Mouse (Mus musculus) neural tube, embryonic 14.5 days (tissue): ENCODE results near the gene Trim7. TPM values are rescaled to one million over a fixed set of nuclear protein-coding genes. Genes with fewer than 3 reads are reported as not detected.

Source experiments
- ATAC-seq: fragments of 200-750 bp; cut with Nextera tagmentation; 2 replicates; pipeline ENCODE4 v1.8.0; 2017; ENCODE audit warnings: low read depth, mild to moderate bottlenecking, moderate TSS enrichment, moderate library complexity
- H3K27ac ChIP-seq: fragments of 300-500 bp; sonication (generic); 2 replicates; pipeline ENCODE4 v1.5.1; 2014; ENCODE audit warnings: low read depth, mild to moderate bottlenecking, control low read depth, low read length, moderate library complexity, mixed read lengths
- H3K27me3 ChIP-seq: fragments of 300-500 bp; sonication (generic); 2 replicates; pipeline ENCODE4 v1.6.1; 2014; ENCODE audit warnings: low read length; ENCODE audit not compliant: control insufficient read depth, insufficient read depth
- H3K36me3 ChIP-seq: fragments of 300-500 bp; sonication (generic); 2 replicates; pipeline ENCODE4 v1.6.1; 2014; ENCODE audit warnings: low read length, mixed read lengths; ENCODE audit not compliant: control insufficient read depth, insufficient read depth
- H3K4me1 ChIP-seq: fragments of 300-500 bp; sonication (generic); 2 replicates; pipeline ENCODE4 v1.6.1; 2014; ENCODE audit warnings: low read length; ENCODE audit not compliant: control insufficient read depth, insufficient read depth
- H3K4me2 ChIP-seq: fragments of 300-500 bp; sonication (generic); 2 replicates; pipeline ENCODE4 v1.6.1; 2014; ENCODE audit warnings: mild to moderate bottlenecking, low read depth, low read length, control low read depth
- H3K4me3 ChIP-seq: fragments of 300-500 bp; sonication (generic); 2 replicates; pipeline ENCODE4 v1.5.1; 2014; ENCODE audit warnings: low read depth, low read length, control low read depth, mixed read lengths
- H3K9ac ChIP-seq: fragments of 300-500 bp; sonication (generic); replicated peaks from 2 replicates; pipeline ENCODE4 v1.6.1; 2014; ENCODE audit warnings: low read depth, mild to moderate bottlenecking, control low read depth, low read length, mixed read lengths
- H3K9me3 ChIP-seq: fragments of 300-500 bp; sonication (generic); 2 replicates; pipeline ENCODE4 v1.6.1; 2016; ENCODE audit warnings: low read length; ENCODE audit not compliant: control insufficient read depth
- WGBS: fragments of 180-500 bp; shearing (Covaris S2); extraction: QIAGEN DNeasy Blood & Tissue Kit; methylation state at CpG from one replicate; pipeline ENCODE4 v1.1.7; 2014; 5-methylcytosine and 5-hydroxymethylcytosine counted together
- polyA plus RNA-seq: library from polyadenylated mRNA; unstranded; fragments of >200 nt; fragmentation: Nextera tagmentation; extraction: Ambion mirVana; gene quantifications from 2 replicates; pipeline ENCODE4 v1.2.1, GENCODE M21; 2014

Gene Trim7
- polyA plus RNA-seq, 1 experiment from 2014 or later = 2.0 TPM

DNA sequence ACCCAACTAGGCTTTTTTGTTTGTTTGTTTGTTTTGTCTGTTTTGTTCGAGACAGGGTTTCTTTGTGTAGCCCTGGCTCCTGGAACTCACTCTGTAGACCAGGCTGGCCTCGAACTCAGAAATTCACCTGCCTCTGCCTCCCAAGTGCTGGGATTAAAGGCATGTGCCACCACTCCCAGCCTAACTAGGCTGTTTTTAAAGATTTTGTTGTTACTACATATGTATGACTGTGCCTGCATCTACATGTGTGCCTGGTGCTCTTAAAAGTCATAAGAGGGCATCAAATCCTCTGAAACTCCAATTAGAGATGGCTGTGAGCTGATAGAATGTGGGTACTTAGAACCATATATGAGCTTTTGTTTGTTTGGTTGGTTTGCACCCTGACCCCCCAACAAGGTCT lies 5.3 kb downstream of the Trim7 start:
- WGBS = 70% methylated on average over 2 of the region's 2 CpGs
- H3K36me3 ChIP-seq = no peaks in the 10 kb centered on the region
- ATAC-seq = no peak

DNA sequence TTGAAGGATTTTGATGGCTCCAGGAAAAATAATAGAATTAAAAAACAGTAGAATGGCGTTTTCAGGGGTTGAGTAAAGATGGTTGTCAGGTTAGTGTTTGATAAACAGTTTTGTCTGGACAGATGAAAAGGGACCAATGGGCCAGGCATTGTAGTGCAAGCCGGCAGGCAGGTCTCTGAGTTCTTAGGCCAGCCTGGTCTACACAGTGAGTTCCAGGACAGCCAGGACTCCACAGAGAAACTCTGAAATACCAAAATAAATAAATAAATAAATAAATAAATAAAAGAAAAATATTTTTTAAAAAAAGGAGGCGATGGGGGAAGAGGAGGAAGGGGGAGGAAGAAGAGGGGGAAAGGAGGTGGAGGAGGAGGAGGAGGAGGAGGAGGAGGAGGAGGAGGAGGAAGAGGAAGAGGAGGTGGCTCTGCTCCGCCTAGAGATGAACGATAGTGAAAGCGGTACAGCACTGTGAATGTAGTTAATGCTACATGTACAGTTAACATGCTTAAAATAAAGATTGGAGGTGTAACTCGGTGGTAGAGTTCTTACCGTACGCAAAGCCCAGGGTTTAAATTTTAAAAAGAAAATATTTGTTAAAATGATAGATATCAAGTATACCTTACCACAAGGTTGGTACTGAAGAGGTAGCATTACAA lies 7.3 kb downstream of the Trim7 start:
- no peaks in the 10 kb centered on the region for H3K36me3 ChIP-seq
- no peaks in the 10 kb centered on the region for H3K9me3 ChIP-seq
- peaks cover 2% of the 10 kb centered on the region; the same call in 1 of the 2 replicates for H3K27me3 ChIP-seq
- H3K9ac ChIP-seq = no peak overlapping the region
- ATAC-seq = peak; percentile 4; the same call in 1 of the 2 replicates
- H3K4me3 ChIP-seq = peak overlapping the region; percentile 53
- no peak overlapping the region for H3K27ac ChIP-seq
- H3K4me1 ChIP-seq = no peaks in the 10 kb centered on the region
- WGBS = 44% methylated on average over 8 of the region's 9 CpGs
- peak overlapping the region; percentile 48 for H3K4me2 ChIP-seq

More for the DNA sequence above, 5.3 kb downstream of the Trim7 start:
- Histone ChIP-seq H3K27me3 (no peaks in the 10 kb centered on the region), H3K4me1 (peaks cover 3% of the 10 kb centered on the region; the same call in 1 of the 2 replicates), H3K9me3 (no peaks in the 10 kb centered on the region), H3K9ac (no peak overlapping the region), H3K27ac (no peak overlapping the region), H3K4me2 (no peak overlapping the region), H3K4me3 (no peak overlapping the region)

DNA sequence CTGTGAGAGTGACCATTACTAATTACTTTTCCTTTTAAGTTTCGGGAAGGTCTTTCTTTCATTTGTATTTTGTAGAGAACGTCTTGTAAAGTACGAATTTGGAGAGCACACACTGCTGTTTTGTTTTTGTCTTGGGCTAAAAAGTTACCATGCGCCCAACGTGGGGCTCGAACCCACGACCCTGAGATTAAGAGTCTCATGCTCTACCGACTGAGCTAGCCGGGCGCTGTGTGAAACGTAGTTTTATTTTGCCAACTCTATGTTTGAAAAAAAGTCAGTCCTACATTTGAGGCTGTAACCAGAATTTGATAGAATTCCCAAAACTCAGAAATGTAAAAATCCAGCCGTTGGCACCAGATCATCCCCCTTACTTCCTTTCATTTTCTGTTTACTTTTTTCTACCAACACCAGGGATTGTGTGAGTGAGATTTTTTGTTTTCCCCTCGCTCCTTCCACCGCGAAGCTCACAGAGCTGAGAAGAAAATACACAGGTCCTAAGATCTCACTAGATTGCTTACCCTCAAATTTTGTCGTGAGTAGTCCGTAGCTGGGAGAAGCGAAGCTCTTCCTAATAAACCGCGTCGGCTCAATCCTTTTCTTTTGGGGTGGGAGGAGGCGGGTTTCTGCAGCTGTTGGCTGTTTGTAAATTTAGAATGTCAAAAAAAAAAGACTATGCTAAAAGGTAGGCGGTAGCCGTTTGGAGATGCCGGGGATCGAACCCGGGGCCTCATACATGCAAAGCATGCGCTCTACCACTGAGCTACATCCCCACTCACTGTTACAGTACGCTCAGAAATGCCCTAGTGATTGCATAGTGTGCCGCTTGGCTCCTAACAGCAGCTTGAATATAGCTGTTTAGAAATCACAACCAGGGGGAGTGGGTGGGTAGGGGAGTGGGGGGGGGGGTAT lies 8.0 kb downstream of the Trim7 start:
- H3K27ac ChIP-seq = peak overlapping the region; percentile 35; the same call in 1 of the 2 replicates
- H3K4me2 ChIP-seq = peak overlapping the region; percentile 48
- WGBS = under 1% methylated on average over 30 of the region's 30 CpGs
- peak; percentile 92 for ATAC-seq
- H3K9me3 ChIP-seq = no peaks in the 10 kb centered on the region
- no peaks in the 10 kb centered on the region for H3K36me3 ChIP-seq
- H3K27me3 ChIP-seq = peaks cover 2% of the 10 kb centered on the region; the same call in 1 of the 2 replicates
- peak overlapping the region; percentile 57 for H3K9ac ChIP-seq
- peak overlapping the region; percentile 53 for H3K4me3 ChIP-seq
- no peaks in the 10 kb centered on the region for H3K4me1 ChIP-seq

DNA sequence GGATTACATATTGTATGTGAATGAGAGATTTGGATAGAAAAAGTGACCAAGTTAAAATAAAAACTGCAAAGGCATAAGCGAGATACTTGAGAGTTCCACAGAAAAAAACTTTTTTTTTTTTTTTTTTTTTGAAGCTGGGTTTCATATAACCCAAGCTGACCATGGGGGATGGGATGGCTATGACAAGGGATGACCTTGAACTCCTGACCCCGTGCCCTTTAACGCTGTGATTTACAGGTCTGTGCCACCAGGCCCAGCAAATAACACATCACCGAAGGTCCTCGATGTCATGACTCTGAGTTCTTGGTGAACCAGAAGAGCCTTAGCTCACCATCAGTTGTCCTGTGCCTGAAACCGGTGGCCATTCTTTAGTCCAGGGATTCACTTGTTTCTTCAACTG lies 10.0 kb downstream of the Trim7 start:
- H3K27ac ChIP-seq = no peak overlapping the region
- no peaks in the 10 kb centered on the region for H3K4me1 ChIP-seq
- no peak overlapping the region for H3K4me2 ChIP-seq
- no peak for ATAC-seq
- H3K27me3 ChIP-seq = peaks cover 2% of the 10 kb centered on the region; the same call in 1 of the 2 replicates
- 79% methylated on average over 6 of the region's 6 CpGs for WGBS
- H3K36me3 ChIP-seq = no peaks in the 10 kb centered on the region
- no peaks in the 10 kb centered on the region for H3K9me3 ChIP-seq
- no peak overlapping the region for H3K9ac ChIP-seq
- H3K4me3 ChIP-seq = no peak overlapping the region

DNA sequence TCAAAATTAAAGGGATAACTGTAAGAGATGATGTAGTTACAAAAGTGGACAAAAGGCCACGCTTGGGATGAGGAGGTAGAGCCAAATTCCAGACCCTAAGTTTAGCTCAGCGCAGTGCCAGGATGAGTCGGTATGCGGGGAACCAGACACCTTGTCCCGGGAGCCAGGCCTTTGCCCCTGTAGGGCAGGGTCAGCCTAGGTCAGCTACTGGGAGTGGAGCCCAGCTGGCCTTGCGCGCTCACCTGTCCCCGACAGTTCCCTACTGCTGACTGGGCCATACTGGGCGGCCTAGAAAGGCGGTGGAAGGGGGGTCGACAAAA lies 11.0 kb downstream of the Trim7 start:
- no peak for ATAC-seq
- H3K4me1 ChIP-seq = no peaks in the 10 kb centered on the region
- peak overlapping the region; percentile 65 for H3K4me2 ChIP-seq
- H3K27me3 ChIP-seq = peaks cover 2% of the 10 kb centered on the region; the same call in 1 of the 2 replicates
- WGBS = 9% methylated on average over 11 of the region's 11 CpGs
- H3K36me3 ChIP-seq = no peaks in the 10 kb centered on the region
- H3K9me3 ChIP-seq = no peaks in the 10 kb centered on the region
- H3K4me3 ChIP-seq = peak overlapping the region; percentile 81
- peak overlapping the region; percentile 48; the same call in 1 of the 2 replicates for H3K27ac ChIP-seq
- peak overlapping the region; percentile 71 for H3K9ac ChIP-seq

DNA sequence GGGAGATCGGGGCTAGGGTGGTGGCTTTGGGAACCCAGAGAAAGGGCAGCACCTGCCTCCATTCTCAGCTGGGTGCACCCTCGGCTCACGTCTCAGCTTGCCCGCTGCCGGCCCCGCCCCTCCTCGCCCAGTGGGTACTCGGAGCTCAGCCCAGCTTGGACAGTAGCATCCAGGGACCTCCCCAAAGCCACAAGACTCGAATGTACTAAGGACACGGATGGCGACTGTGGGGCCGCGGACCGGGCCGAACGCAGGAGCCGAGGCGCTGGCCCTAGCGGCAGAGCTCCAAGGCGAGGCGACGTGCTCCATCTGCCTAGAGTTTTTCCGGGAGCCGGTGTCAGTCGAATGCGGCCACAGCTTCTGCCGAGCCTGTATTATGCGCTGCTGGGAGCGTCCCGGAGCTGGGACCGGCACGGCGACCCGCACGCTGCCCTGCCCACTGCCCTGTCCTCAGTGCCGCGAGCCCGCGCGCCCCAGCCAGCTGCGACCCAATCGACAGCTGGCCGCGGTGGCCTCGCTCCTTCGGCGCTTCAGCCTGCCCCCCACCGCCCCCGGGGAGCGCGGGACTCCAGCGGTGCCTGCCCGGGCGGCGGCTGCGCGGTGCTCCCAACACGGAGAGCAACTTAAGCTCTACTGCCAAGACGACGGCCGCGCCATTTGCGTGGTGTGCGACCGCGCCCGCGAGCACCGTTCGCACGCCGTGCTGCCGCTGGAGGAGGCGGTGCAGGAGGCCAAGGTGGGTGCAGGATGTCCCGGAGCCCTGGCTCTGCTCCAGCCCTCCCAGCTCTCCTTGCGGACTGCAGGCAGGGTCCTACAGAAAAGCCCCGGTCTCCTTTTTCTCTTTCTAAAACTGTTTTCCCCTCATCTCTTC lies 11.6 kb downstream of the Trim7 start:
- Histone ChIP-seq H3K4me2 (peak overlapping the region; percentile 65), H3K4me1 (no peaks in the 10 kb centered on the region), H3K9me3 (no peaks in the 10 kb centered on the region), H3K27me3 (peaks cover 2% of the 10 kb centered on the region; the same call in 1 of the 2 replicates), H3K4me3 (peak overlapping the region; percentile 81), H3K9ac (peak overlapping the region; percentile 71), H3K36me3 (no peaks in the 10 kb centered on the region), H3K27ac (peak overlapping the region; percentile 48)
- WGBS = under 1% methylated on average over 72 of the region's 77 CpGs
- ATAC-seq = peak; percentile 25

DNA sequence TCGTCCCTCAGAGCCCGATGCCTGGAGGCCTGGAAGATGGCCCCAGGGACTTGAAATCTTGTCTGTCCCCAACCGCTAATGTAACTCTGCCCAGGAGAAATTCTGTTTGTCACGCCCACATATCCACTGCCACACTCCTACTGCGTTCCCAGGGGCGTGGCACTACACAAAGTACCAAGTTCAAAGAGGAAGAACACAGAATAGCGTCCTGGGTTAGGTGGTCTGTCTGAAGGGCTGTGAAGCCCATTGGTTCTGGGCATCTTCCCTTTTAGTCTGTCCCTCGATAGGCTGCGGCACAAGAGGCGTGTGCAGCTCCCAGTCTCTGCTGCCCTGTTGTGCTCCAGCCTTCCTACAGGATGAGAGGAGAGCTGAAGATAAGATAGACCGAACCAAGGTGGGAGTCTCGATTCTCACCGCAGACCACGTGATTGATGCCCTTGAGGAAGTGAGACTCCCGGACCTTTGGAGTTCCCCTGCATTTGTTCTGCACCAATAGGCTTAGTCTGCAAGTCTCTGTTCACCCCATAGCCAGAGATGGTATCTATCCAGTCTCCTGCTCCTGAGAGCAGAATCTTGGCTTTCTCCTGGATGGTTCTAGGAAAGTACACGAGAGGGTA lies 12.3 kb downstream of the Trim7 start:
- H3K27ac ChIP-seq = peak overlapping the region; percentile 48; the same call in 1 of the 2 replicates
- peak; percentile 15; the same call in 1 of the 2 replicates for ATAC-seq
- WGBS = 4% methylated on average over 16 of the region's 16 CpGs

More for the DNA sequence above, 12.3 kb downstream of the Trim7 start:
- H3K4me3 ChIP-seq = peak overlapping the region; percentile 81
- H3K9ac ChIP-seq = peak overlapping the region; percentile 71
- H3K9me3 ChIP-seq = no peaks in the 10 kb centered on the region
- no peaks in the 10 kb centered on the region for H3K36me3 ChIP-seq
- H3K4me2 ChIP-seq = peak overlapping the region; percentile 65
- H3K4me1 ChIP-seq = no peaks in the 10 kb centered on the region
- peaks cover 2% of the 10 kb centered on the region; the same call in 1 of the 2 replicates for H3K27me3 ChIP-seq
